Mouse (Mus musculus) liver, embryonic 12.5 days (tissue): Measurements from ENCODE around the gene Pamr1. TPM values are rescaled to one million over a fixed set of nuclear protein-coding genes. Genes with fewer than 3 reads are reported as not detected.
A peak's percentile ranks its signal among the peaks of the same experiment; 100 is the strongest.

ENCODE experiments used
- ATAC-seq: fragments of 200-750 bp; cut with Nextera tagmentation; 2 replicates; pipeline ENCODE4 v1.8.0; 2017; ENCODE audit warnings: moderate number of reproducible peaks, mild to moderate bottlenecking, moderate library complexity
- H3K27ac ChIP-seq: fragments of 300-500 bp; sonication (generic); 2 replicates; pipeline ENCODE4 v1.5.1; 2016; ENCODE audit warnings: mild to moderate bottlenecking
- H3K27me3 ChIP-seq: fragments of 300-500 bp; sonication (generic); replicated peaks from 2 replicates; pipeline ENCODE4 v1.6.1; 2016; ENCODE audit warnings: mild to moderate bottlenecking, moderate library complexity
- H3K36me3 ChIP-seq: fragments of 300-500 bp; sonication (generic); 2 replicates; pipeline ENCODE4 v1.6.1; 2016; ENCODE audit warnings: mild to moderate bottlenecking, moderate library complexity
- H3K4me1 ChIP-seq: fragments of 300-500 bp; sonication (generic); 2 replicates; pipeline ENCODE4 v1.6.1; 2016
- H3K4me2 ChIP-seq: fragments of 300-500 bp; sonication (generic); 2 replicates; pipeline ENCODE4 v1.6.1; 2016; ENCODE audit warnings: mild to moderate bottlenecking, moderate library complexity
- H3K4me3 ChIP-seq: fragments of 300-500 bp; sonication (generic); 2 replicates; pipeline ENCODE4 v1.5.1; 2016; ENCODE audit warnings: mild to moderate bottlenecking, moderate library complexity
- H3K9ac ChIP-seq: fragments of 300-500 bp; sonication (generic); 2 replicates; pipeline ENCODE4 v1.6.1; 2016; ENCODE audit warnings: mild to moderate bottlenecking, moderate library complexity
- H3K9me3 ChIP-seq: fragments of 300-500 bp; sonication (generic); replicated peaks from 2 replicates; pipeline ENCODE4 v1.6.1; 2016; ENCODE audit warnings: mild to moderate bottlenecking, moderate library complexity
- WGBS: fragments of 180-500 bp; shearing (Covaris S2); methylation state at CpG from one replicate; pipeline ENCODE4 v1.1.7; 2016; ENCODE audit not compliant: insufficient replicate concordance; 5-methylcytosine and 5-hydroxymethylcytosine counted together
- polyA plus RNA-seq: library from polyadenylated mRNA; unstranded; fragments of >200 nt; fragmentation: Nextera tagmentation; extraction: Ambion mirVana; gene quantifications from 2 replicates; pipeline ENCODE4 v1.2.1, GENCODE M21; 2016

The Pamr1 gene
- 3.4 and 4.2 TPM in 2 replicates for polyA plus RNA-seq

DNA sequence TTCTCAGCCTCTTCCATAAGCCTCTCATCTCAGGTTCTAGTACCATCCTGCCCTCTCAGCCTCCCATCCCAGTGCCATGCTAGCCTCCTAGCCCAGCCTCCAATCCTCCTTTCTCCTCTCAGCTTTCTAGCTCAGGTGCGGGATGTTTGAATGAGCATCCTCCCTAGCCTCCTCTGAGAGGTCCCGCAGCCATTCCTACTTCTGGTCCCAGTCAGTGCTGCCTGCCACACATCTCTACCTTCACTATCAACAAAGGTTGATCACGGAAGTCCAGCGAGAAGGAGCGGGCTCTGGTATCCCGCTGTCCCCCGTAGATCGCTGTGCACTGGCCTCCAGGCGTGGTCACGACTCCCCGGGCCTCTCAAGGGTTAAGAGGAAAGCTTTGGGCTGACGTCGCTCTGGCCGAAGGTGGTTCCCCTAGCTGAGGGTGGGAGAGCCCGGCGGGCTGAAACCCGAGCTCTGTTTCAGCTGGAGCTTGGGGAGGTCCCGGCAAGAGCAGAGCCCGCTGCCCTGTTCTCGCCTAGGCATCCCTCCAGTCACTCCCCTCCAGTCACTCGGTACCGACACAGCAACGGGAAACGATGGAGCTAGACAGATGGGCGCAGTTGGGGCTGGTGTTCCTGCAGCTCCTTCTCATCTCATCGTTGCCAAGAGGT lies at the start of gene Pamr1:
Gene Pamr1, plus strand, starts transcription at position 402 of the 656 bp plus-strand sequence.
- H3K9ac ChIP-seq = no peak within 1 kb of the TSS
- H3K27me3 ChIP-seq = peaks cover 30% of the 10 kb centered on the region
- peak within 1 kb of the TSS; percentile 34 for H3K4me3 ChIP-seq
- no peaks in the 10 kb centered on the region for H3K36me3 ChIP-seq
- H3K4me1 ChIP-seq = no peaks in the 10 kb centered on the region
- 4% methylated on average over 26 of the region's 26 CpGs for WGBS
- peak; percentile 42; the same call in 1 of the 2 replicates for ATAC-seq
- peak within 1 kb of the TSS; percentile 50 for H3K4me2 ChIP-seq
- no peak within 1 kb of the TSS for H3K27ac ChIP-seq
- no peaks in the 10 kb centered on the region for H3K9me3 ChIP-seq

DNA sequence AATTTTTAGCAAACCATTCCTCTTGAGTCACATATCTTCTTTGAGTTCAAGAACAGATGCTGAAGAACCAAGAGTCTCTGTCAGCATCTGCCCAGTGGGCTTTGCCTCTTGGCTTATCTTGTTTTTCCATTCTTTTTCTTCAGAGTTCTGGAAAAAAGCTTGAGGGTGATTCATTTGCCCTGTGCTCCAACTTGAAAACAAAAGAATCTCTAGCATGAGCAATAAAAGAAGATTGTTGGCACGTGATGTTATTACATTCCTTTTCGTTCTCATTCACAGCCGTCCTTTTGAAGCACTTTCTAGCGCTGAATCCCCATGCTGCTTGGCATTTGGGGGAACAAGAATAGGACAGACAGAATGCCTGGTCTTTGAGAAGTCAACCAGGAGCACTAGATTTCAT lies 42.2 kb upstream of the Pamr1 start:
- H3K4me1 ChIP-seq = no peaks in the 10 kb centered on the region
- no peak overlapping the region for H3K9ac ChIP-seq
- no peaks in the 10 kb centered on the region for H3K9me3 ChIP-seq
- no peaks in the 10 kb centered on the region for H3K36me3 ChIP-seq
- WGBS = 43% methylated on average over 4 of the region's 4 CpGs
- H3K27ac ChIP-seq = no peak overlapping the region
- H3K4me3 ChIP-seq = no peak overlapping the region
- no peaks in the 10 kb centered on the region for H3K27me3 ChIP-seq
- ATAC-seq = no peak
- H3K4me2 ChIP-seq = no peak overlapping the region

DNA sequence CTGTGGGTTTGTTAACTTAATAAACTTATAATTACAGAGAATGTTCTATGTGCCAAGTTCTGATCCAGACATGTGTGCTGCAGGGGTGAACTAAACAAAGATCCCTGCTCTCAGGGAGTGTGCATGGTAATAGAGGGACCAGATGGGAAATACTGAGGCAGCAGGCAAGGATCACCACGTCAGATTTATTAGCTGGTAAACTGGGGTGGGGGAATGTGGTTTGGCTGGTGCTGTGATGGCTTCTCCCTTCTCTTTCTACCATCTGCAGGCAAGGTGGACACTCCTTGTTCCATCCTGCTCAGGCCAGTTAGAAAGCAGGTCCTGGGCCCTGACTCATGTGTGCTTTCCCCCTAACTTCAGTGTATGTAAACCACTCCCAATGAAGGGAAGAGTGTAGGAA lies 41.7 kb upstream of the Pamr1 start:
- Histone ChIP-seq H3K4me2 (no peak overlapping the region), H3K27ac (no peak overlapping the region), H3K4me3 (no peak overlapping the region), H3K9me3 (0 out of 2 replicates have a peak, but pooled peaks cover 5% of the 10 kb centered on the region), H3K4me1 (no peaks in the 10 kb centered on the region), H3K9ac (no peak overlapping the region), H3K27me3 (no peaks in the 10 kb centered on the region), H3K36me3 (no peaks in the 10 kb centered on the region)
- no peak for ATAC-seq
- 9% methylated on average over 1 of the region's 1 CpGs for WGBS

DNA sequence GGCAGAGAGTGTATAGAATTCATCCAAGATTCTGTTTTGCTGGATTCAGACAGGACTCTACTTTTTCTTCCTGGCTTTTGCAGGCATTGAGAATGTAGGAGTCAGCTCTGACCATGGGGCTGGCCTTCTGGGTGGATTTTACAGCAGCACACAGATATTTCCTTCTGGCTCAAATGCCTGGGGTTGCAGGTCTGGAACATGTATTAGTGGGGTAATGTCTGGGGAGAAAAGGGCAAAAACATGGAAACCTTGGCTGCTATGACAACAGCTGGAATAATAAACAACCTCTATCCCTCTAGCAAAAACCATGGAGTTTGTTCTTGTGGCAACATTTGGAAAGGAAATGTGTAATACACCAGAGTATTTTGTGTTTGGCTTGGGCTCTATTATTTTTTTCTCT lies 29.9 kb upstream of the Pamr1 start:
- no peak overlapping the region for H3K4me3 ChIP-seq
- H3K4me2 ChIP-seq = no peak overlapping the region
- H3K4me1 ChIP-seq = no peaks in the 10 kb centered on the region
- no peak overlapping the region for H3K9ac ChIP-seq
- no peak overlapping the region for H3K27ac ChIP-seq
- no peak for ATAC-seq
- H3K9me3 ChIP-seq = no peaks in the 10 kb centered on the region
- no peaks in the 10 kb centered on the region for H3K36me3 ChIP-seq
- no peaks in the 10 kb centered on the region for H3K27me3 ChIP-seq

DNA sequence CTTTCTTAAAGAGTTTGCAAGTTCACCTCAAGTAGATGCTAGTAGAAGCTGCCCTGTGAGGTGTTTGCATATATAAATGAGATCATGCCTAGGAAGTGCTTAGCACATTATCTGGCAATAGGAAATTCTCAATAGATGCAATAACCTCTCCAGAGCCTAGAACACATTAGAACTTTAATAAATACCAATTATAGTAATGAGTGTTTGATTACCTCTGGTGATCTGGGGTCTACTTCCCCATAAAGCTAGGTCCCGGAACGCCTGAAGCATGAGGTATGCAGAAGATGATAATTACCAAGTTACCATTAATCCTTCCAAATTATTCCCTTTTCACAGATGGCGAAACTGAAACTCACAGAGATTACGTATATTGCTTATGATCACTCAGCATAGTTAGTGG lies 22.2 kb upstream of the Pamr1 start:
- H3K4me1 ChIP-seq = no peaks in the 10 kb centered on the region
- no peak overlapping the region for H3K27ac ChIP-seq
- no peak overlapping the region for H3K4me2 ChIP-seq
- no peak overlapping the region for H3K9ac ChIP-seq
- no peaks in the 10 kb centered on the region for H3K36me3 ChIP-seq
- ATAC-seq = no peak
- H3K4me3 ChIP-seq = no peak overlapping the region
- H3K9me3 ChIP-seq = no peaks in the 10 kb centered on the region
- H3K27me3 ChIP-seq = no peaks in the 10 kb centered on the region
- 69% methylated on average over 4 of the region's 4 CpGs for WGBS

DNA sequence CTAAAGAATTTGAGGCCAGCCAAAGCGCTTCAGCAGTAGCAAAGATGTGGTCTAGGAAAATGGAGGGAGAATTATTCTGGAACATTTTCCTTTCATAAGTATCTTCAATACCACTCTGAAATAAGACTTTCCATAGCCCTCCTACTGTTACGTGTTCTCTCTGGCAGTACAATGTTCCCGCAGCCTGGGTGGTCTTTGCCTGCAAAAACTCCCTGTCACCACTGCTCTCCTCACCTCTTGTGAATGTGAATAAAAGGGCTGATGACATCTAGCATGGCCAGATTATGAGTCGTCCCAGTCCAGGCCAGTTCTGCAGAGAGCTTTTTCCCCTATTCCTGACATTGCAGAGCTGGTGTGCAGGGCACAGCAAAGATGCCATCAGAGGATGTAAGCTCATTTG lies 16.4 kb upstream of the Pamr1 start:
- Histone ChIP-seq H3K27ac (no peak overlapping the region), H3K9me3 (no peaks in the 10 kb centered on the region), H3K27me3 (no peaks in the 10 kb centered on the region), H3K36me3 (no peaks in the 10 kb centered on the region), H3K9ac (no peak overlapping the region), H3K4me2 (no peak overlapping the region), H3K4me1 (no peaks in the 10 kb centered on the region), H3K4me3 (no peak overlapping the region)
- WGBS = 67% methylated on average over 4 of the region's 4 CpGs
- ATAC-seq = no peak

DNA sequence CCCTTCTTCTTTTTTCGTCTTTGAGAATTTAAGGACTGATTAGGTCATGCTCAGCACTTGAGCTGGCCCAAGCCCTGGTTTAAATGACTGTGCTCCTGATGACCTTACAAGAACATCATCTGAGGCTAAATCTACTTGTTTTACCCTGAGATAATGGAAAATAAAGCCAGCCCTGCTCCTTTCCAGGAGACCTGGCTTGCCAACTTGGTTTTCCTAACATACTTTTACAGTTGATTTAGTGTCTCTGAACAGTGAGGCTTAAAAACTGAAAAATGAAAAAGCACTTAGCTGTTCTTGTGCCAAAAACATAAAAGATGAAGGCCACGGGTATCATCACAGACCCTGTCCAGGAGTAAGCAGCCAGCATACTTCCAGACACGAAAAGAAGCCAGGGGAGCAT lies 13.0 kb upstream of the Pamr1 start:
- Histone ChIP-seq H3K4me1 (no peaks in the 10 kb centered on the region), H3K27me3 (peaks cover 8% of the 10 kb centered on the region), H3K27ac (no peak overlapping the region), H3K4me3 (no peak overlapping the region), H3K9me3 (no peaks in the 10 kb centered on the region), H3K4me2 (no peak overlapping the region), H3K36me3 (no peaks in the 10 kb centered on the region), H3K9ac (no peak overlapping the region)
- 34% methylated on average over 3 of the region's 3 CpGs for WGBS
- ATAC-seq = no peak

DNA sequence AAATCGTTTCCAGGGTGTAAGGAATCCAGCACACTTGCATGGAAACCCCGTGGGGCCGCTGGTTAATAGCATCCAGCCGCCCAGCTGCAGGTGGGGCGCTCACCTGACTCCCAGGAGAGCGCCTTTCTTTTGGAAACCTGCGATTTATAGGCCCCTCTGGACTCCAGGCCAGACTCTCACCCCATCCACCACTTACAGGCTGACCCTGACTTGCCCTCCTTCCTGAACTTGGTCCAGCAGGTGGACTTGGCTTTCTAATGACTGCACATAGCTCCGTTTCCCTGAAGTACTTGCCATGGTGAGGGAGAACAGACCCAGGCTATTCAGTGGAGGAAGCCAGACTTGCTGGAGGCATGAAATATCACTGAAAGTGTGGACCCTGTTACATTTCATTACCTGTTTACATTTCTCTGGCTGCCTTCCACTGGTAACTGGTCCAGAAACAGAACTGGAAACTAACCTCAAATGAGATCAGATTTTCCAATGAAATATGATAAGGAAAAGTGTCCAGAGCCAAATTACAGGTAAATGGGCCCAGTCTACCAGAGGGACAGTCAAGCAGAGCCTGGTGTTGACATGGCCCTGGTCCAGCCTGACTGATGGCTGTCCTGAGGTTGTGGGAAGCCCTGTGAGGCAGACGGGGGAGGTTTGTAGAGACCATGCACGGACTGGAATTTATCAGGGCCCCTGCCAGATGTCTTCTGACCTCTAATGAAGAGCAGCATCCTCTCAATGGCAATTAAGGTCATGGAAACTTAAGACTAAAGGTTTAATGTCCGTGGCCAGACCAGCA lies 9.2 kb upstream of the Pamr1 start:
- no peak for ATAC-seq
- Histone ChIP-seq H3K4me3 (no peak overlapping the region), H3K27me3 (peaks cover 8% of the 10 kb centered on the region), H3K9ac (no peak overlapping the region), H3K4me1 (no peaks in the 10 kb centered on the region), H3K27ac (no peak overlapping the region), H3K4me2 (no peak overlapping the region), H3K36me3 (no peaks in the 10 kb centered on the region), H3K9me3 (no peaks in the 10 kb centered on the region)
- 37% methylated on average over 11 of the region's 11 CpGs for WGBS

DNA sequence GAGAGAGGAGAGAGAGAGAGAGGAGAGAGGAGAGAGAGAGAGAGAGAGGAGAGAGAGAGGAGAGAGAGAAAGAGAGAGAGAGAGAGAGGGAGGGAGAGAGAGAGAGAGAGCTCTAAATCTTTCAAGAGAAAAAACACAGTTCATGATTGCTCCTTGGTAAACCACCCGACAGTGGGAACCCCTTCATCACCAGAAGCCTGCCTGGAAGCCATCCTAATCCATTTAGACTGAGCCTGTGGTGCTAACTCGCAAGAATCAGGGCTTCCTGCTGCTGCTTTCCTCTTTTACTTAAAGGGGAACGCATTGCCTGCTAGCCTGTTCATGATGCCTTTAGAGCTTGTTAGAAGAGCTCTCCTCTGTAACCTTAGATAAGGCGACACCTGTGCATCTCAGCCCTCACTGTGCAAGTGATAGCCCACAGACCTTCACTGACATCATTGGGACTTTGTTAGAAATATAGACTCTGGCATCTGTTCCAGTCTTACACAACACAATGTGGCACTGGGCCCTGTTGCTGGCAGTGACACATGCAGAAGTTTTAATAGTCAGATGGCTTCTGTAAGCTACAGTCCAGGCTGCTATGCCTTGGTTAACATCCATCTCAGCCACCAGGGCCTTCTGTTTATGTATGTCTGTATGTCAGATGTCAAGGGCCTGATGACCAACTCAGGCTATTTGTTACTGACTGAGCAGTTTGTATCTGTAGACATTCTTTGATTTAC lies 8.2 kb upstream of the Pamr1 start:
- H3K27me3 ChIP-seq = peaks cover 8% of the 10 kb centered on the region
- 19% methylated on average over 4 of the region's 4 CpGs for WGBS
- no peak for ATAC-seq
- no peak overlapping the region for H3K4me2 ChIP-seq
- H3K9me3 ChIP-seq = no peaks in the 10 kb centered on the region
- H3K4me3 ChIP-seq = no peak overlapping the region
- H3K4me1 ChIP-seq = no peaks in the 10 kb centered on the region
- no peaks in the 10 kb centered on the region for H3K36me3 ChIP-seq
- H3K9ac ChIP-seq = no peak overlapping the region
- no peak overlapping the region for H3K27ac ChIP-seq

DNA sequence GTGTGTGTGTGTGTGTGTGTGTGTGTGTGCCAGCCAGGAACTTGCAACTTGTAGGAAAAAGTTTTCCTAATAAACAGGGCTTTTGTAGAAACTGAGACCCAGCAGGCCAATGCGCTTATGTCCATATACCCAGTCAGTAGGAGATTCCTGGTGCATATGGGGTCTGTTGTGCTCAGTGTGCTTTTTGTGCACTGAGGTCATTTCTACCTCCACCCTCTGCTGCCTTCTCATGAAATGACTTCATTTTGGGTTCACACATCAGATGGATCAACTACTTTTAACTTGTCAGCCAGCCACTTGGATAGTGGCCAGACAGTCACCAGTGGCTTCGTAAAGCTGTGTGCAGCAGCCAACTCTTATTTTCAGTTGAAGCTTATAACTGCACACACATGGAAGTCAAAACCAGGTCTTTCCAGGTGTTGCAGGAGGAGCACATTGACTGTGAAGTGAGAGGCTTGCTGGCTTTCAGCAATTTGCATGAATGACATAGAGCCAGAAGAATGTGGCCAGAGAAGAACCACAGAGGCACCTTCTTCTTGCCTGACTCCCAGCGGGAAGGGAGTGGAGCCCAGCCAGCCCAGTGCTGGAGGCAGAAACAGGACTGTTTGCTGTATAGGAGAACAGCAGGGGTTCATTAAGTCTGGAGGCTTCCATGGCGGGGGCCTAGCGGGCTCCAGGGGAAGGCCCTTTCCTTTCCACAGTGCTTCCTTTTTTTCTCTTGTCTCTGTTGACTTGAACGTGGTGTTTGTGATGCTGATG lies 5.7 kb upstream of the Pamr1 start:
- H3K27me3 ChIP-seq = peaks cover 11% of the 10 kb centered on the region
- no peaks in the 10 kb centered on the region for H3K4me1 ChIP-seq
- 36% methylated on average over 6 of the region's 6 CpGs for WGBS
- no peak overlapping the region for H3K27ac ChIP-seq
- H3K4me3 ChIP-seq = no peak overlapping the region
- ATAC-seq = no peak
- no peaks in the 10 kb centered on the region for H3K36me3 ChIP-seq
- no peak overlapping the region for H3K4me2 ChIP-seq
- no peaks in the 10 kb centered on the region for H3K9me3 ChIP-seq
- H3K9ac ChIP-seq = no peak overlapping the region

DNA sequence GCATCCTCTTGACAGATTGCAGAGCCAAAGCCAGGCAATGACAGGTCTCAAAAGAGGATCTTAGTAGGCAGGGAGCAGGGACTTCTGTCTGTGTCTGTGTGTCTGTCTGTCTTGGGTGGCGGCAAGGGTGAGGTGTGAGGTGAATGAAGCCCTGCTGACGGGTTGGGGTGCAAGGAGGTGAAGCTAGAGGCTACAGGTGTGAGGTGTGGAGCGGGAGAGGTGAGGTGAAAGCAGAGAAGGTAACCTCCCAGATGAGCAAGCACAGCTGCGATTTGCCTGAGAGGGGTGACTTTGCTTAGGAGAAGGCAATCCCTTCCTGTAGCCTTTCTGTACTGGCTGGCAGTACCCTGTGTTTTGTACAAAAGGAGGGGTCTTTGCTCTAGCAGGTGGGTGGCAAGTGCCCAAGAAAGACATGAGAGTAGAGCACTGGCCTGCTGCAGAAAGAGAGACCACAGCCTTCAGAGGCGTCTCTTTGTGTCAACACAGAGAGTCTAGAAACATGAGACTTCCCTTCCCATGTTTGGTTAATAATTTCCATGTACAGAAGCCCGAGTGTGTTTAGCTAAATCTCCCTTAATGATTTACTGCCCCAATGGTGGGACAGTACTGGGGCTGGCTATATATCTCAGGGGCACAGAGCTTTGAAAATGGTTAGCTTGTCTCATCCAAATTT lies 1.2 kb downstream of the Pamr1 start:
- H3K4me3 ChIP-seq = no peak overlapping the region
- peak overlapping the region; percentile 50 for H3K4me2 ChIP-seq
- H3K27me3 ChIP-seq = peaks cover 30% of the 10 kb centered on the region
- WGBS = 26% methylated on average over 6 of the region's 6 CpGs
- ATAC-seq = peak; percentile 44
- H3K36me3 ChIP-seq = no peaks in the 10 kb centered on the region
- no peak overlapping the region for H3K27ac ChIP-seq
- no peaks in the 10 kb centered on the region for H3K4me1 ChIP-seq
- H3K9me3 ChIP-seq = no peaks in the 10 kb centered on the region
- H3K9ac ChIP-seq = no peak overlapping the region
